Mouse (Mus musculus) skeletal muscle tissue, adult 2 months (tissue): ENCODE results near the gene Calm2.

Experiments
- DNase-seq: peaks from one replicate; pipeline ENCODE4 v3.0.0-alpha.2; 2012; ENCODE audit warnings: low read depth, low spot score

Calm2 gene

GRCm38 (mm10) chr17:87403462-87403861 lies 43.3 kb downstream of the Calm2 start:
- no peak for DNase-seq

GRCm38 (mm10) chr17:87402444-87402843 lies 44.3 kb downstream of the Calm2 start:
- DNase-seq = no peak

- no peak for DNase-seq
These were observed 49.6 kb downstream of the Calm2 start for GRCm38 (mm10) chr17:87397088-87397487.

- peak; percentile 64 for DNase-seq
These were observed 55.5 kb downstream of the Calm2 start for GRCm38 (mm10) chr17:87391242-87391641.

- DNase-seq = peak; percentile 59
These were observed 59.7 kb downstream of the Calm2 start for GRCm38 (mm10) chr17:87387068-87387467.

GRCm38 (mm10) chr17:87385835-87386234 lies 60.9 kb downstream of the Calm2 start:
- DNase-seq = no peak
